Mouse (Mus musculus) heart, postnatal 0 days (tissue): Measurements from ENCODE around the gene T2.

Source experiments
- CTCF ChIP-seq: IDR thresholded peaks from 2 replicates; pipeline ENCODE4 v1.5.1; 2016; ENCODE audit warnings: antibody characterized with exemption, control low read depth, low read depth
- EP300 ChIP-seq: IDR thresholded peaks from 2 replicates; pipeline ENCODE4 v1.6.1; 2016; ENCODE audit warnings: antibody characterized with exemption, low read depth

DNA sequence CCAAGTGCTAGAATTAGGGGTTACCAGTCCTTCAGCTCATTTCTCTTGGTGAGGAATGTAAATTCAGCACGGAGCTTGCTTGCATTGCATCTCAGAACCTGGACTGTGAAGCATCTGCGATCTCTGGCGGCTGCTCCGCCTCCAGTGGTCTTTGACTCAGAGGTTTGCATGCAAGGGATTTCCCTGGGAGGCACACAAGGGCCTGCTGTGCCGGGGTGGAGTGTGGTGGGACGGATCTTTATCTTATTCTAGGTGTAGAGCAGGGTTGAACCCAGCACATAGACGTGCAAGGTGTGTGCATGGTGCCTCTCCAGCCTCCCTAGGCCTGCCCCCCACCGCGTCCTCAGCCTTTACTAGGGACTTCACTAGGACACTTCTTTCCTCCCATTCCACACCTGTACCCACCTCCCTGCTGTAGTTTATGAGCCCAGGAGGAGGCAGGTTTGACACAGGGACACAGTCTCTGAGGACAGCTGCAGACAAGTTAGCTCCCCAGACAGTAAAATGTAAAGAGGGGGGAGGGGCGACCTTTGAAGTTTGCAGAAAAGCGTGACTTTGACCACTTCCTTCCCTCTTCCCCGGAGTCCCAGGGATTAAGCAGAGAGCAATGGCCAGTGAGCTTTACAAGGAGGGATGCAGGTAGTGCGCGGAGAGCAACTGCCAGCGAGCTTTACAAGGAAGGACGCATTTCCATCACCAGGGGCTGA lies 53.0 kb downstream of the T2 start:
- no peak for TF ChIP-seq CTCF
- no peak for TF ChIP-seq EP300
